Mouse (Mus musculus) spleen, adult 2 months (tissue): ENCODE results near the gene Myo1d.

Experiments used
- CTCF ChIP-seq: fragments of 200-500 bp; IDR thresholded peaks from 2 replicates; pipeline ENCODE4 v1.5.1; 2011; ENCODE audit warnings: mild to moderate bottlenecking, inconsistent platforms; ENCODE audit not compliant: insufficient read depth, insufficient read length, insufficient replicate concordance; ENCODE audit errors: extremely low read depth
- POLR2A ChIP-seq: fragments of 200-500 bp; IDR thresholded peaks from 2 replicates; pipeline ENCODE4 v1.6.1; 2011; ENCODE audit warnings: low read depth, low read length, inconsistent platforms

- TF ChIP-seq POLR2A, result no peak
- TF ChIP-seq CTCF, result no peak
These were observed 295.5 kb downstream of the Myo1d start for GRCm38 (mm10) chr11:80484191-80484791.
